Mouse (Mus musculus): ENCODE measurements around the gene Mtmr3. TPM values are rescaled to one million over a fixed set of nuclear protein-coding genes. Genes with fewer than 3 reads are reported as not detected.

Mtmr3 gene
- total and polyA plus RNA-seq, 2 experiments from 2014 or later, result 25.8 to 82.6 TPM

DNA sequence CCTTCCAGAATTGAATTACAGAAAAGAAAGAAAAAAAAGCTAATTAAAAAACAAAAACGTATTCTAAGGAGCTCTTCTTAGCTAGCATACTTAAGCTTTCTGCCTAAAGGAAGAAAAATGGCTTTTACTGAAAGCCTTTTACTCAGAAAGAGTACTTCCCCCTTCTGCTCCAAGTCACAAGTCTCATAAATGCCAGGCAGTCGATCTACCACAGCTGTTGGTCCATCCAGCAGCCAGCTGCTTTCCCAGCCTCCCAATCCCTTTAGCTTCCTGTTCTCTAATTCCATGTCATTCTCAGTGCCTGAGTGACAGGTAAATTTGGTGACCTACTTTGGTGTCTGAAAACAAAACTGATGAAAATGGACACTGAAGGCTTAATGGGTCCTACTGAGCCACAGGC is 92.5 kb downstream of the Mtmr3 start:
- peaks cover 16% of the 10 kb centered on the region for H3K36me3 ChIP-seq (ENCODE audit: insufficient read depth, low read length)
- H3K9me3 ChIP-seq (ENCODE audit: low read length), result no peaks in the 10 kb centered on the region
- no peak overlapping the region for H3K27ac ChIP-seq
- no peak overlapping the region for H3K4me3 ChIP-seq (ENCODE audit: low read length)
- ATAC-seq (no peak), DNase-seq (ENCODE audit: low spot score) (no peak)
- no peaks in the 10 kb centered on the region for H3K27me3 ChIP-seq (ENCODE audit: insufficient read depth, low read length)
- no peak overlapping the region for H3K4me2 ChIP-seq (ENCODE audit: low read depth, low read length)
- no peaks in the 10 kb centered on the region for H3K4me1 ChIP-seq (ENCODE audit: insufficient read depth, low read length)
- H3K9ac ChIP-seq (replicated peaks; ENCODE audit: low read length), result no peak overlapping the region
- 72% methylated on average over 2 of the region's 2 CpGs for WGBS
- no peak for TF ChIP-seq CTCF (IDR thresholded peaks at IDR 0.05; ENCODE audit: low read depth)

DNA sequence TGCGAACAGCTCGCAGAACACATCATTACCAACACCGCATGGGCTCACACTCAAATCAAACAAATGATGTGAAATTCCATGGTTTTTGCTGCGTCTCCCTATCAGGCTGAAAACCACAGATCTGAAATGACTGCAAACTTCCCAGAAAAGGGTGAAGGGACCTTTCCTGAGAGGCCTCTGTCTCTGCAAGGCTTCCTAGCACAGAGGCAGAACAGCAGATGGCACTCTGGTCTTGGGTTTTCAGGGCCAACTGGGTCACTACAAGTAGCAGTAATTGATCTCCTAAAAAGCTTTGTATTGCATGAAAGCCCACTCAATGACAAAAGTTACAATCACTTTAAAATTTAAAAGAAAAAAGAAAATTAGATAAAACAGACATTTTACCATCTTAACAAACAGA is 93.8 kb downstream of the Mtmr3 start:
- Histone ChIP-seq H3K9ac (replicated peaks; ENCODE audit: low read length) (no peak overlapping the region), H3K27ac (no peak overlapping the region), H3K36me3 (ENCODE audit: insufficient read depth, low read length) (peaks cover 16% of the 10 kb centered on the region), H3K4me3 (ENCODE audit: low read length) (no peak overlapping the region), H3K4me1 (ENCODE audit: insufficient read depth, low read length) (no peaks in the 10 kb centered on the region), H3K4me2 (ENCODE audit: low read depth, low read length) (no peak overlapping the region), H3K9me3 (ENCODE audit: low read length) (no peaks in the 10 kb centered on the region), H3K27me3 (ENCODE audit: insufficient read depth, low read length) (no peaks in the 10 kb centered on the region)
- DNase-seq (ENCODE audit: low spot score) (peak; percentile 42), ATAC-seq (no peak)
- peak; percentile 41 for TF ChIP-seq CTCF (IDR thresholded peaks at IDR 0.05; ENCODE audit: low read depth)
- WGBS, result 89% methylated on average over 4 of the region's 4 CpGs

DNA sequence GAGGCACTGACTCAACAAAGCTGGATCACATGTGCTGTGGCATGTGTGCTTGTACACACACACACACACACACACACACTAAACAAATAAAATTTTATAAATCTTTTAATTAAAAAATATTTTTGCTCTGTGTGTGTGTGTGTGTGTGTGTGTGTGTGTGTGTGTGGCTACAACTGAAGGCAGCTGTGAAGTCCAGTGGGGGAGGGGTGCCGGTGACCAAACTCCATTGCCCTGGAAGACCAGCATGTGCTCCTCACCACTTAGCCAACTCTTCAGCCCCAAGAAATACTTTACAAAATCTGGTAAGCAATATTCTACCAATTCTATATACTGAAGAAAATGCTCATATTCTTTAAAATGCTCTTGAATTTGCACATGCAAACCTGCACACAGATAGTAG is 94.4 kb downstream of the Mtmr3 start:
- H3K27ac ChIP-seq, result no peak overlapping the region
- 90% methylated on average over 1 of the region's 1 CpGs for WGBS
- no peaks in the 10 kb centered on the region for H3K27me3 ChIP-seq (ENCODE audit: insufficient read depth, low read length)
- no peaks in the 10 kb centered on the region for H3K4me1 ChIP-seq (ENCODE audit: insufficient read depth, low read length)
- no peaks in the 10 kb centered on the region for H3K9me3 ChIP-seq (ENCODE audit: low read length)
- H3K4me2 ChIP-seq (ENCODE audit: low read depth, low read length), result no peak overlapping the region
- TF ChIP-seq CTCF (IDR thresholded peaks at IDR 0.05; ENCODE audit: low read depth), result no peak
- no peak overlapping the region for H3K4me3 ChIP-seq (ENCODE audit: low read length)
- H3K9ac ChIP-seq (replicated peaks; ENCODE audit: low read length), result no peak overlapping the region
- DNase-seq (ENCODE audit: low spot score) (no peak), ATAC-seq (no peak)
- peaks cover 15% of the 10 kb centered on the region for H3K36me3 ChIP-seq (ENCODE audit: insufficient read depth, low read length)

DNA sequence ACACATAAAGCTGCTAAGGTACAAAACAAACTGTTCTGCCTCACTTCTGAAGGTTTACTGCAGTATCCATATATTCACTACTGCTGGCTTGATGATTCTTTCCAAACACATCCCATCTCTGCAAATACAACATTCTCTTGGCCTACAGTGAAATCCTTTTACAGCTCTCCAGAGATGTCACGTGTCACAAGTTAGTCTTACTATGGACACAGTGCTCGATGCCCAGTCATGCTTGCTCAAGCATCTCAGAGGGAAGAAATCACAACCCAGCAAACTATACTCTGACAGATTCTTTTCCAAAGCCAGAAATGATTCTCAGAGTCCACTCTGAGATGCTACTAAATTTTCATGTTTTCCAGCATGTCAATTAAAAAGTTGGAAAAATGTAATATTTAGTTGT is 95.2 kb downstream of the Mtmr3 start:
- ATAC-seq (no peak), DNase-seq (ENCODE audit: low spot score) (no peak)
- H3K27me3 ChIP-seq (ENCODE audit: insufficient read depth, low read length), result no peaks in the 10 kb centered on the region
- no peaks in the 10 kb centered on the region for H3K9me3 ChIP-seq (ENCODE audit: low read length)
- TF ChIP-seq CTCF (IDR thresholded peaks at IDR 0.05; ENCODE audit: low read depth), result no peak
- no peak overlapping the region for H3K4me3 ChIP-seq (ENCODE audit: low read length)
- no peak overlapping the region for H3K27ac ChIP-seq
- no peak overlapping the region for H3K4me2 ChIP-seq (ENCODE audit: low read depth, low read length)
- no peaks in the 10 kb centered on the region for H3K4me1 ChIP-seq (ENCODE audit: insufficient read depth, low read length)
- no peak overlapping the region for H3K9ac ChIP-seq (replicated peaks; ENCODE audit: low read length)
- H3K36me3 ChIP-seq (ENCODE audit: insufficient read depth, low read length), result peaks cover 17% of the 10 kb centered on the region
- WGBS, result 87% methylated on average over 2 of the region's 2 CpGs

DNA sequence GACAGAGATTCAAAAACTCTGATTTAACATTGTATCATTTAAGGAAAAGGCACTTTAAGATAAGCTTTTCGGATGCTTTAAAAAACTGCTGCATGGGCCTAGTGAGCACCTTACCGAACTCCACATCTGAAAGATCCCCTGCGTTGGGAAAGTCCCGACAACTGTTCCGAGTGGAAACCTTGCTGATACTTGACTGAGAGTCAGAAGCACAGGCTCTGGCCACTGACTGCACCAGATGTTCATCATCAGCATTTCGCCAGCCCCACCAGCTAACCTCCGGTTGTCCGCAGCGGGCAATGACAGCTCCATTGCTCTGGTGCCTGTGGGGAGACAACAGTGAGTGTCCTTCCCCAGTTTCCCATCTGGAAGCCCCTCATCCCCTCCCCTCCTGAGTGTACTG is 95.9 kb downstream of the Mtmr3 start:
- TF ChIP-seq CTCF (IDR thresholded peaks at IDR 0.05; ENCODE audit: low read depth), result no peak
- Histone ChIP-seq H3K4me1 (ENCODE audit: insufficient read depth, low read length) (no peaks in the 10 kb centered on the region), H3K36me3 (ENCODE audit: insufficient read depth, low read length) (peaks cover 17% of the 10 kb centered on the region), H3K4me3 (ENCODE audit: low read length) (no peak overlapping the region), H3K27ac (no peak overlapping the region), H3K9me3 (ENCODE audit: low read length) (no peaks in the 10 kb centered on the region), H3K9ac (replicated peaks; ENCODE audit: low read length) (no peak overlapping the region), H3K27me3 (ENCODE audit: insufficient read depth, low read length) (no peaks in the 10 kb centered on the region), H3K4me2 (ENCODE audit: low read depth, low read length) (no peak overlapping the region)
- 87% methylated on average over 9 of the region's 9 CpGs for WGBS
- no peak for DNase-seq (ENCODE audit: low spot score)
- ATAC-seq, result no peak

DNA sequence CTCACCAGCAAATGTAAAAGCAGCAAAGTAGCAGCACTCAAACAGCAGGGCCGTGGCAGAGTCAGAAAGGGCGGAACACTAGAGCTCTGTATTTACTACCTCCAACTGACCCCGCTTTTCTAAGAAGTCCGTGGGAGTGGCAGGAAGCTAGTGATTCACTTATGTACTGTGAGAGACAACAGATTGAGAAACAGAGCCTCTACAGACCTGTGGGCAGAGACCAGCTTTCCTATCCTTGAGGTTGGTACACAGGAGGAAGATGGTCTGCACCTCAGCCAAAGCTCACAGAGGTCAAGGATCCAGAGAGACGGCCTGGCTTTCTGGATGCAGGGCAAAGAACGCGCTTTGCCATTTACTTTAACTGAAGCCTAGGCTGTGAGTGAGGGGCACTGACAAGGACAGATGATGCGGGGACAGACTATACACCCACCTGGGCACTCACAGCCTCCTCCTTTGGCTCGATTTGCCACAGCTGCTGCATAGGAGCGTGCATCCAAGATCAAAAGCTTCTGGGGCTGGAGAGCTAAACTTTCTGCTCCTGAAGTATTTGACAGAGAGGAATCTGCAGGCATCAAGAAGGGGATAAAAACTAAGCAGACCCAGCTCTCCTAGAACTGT is 97.1 kb downstream of the Mtmr3 start:
- H3K27ac ChIP-seq, result no peak overlapping the region
- TF ChIP-seq CTCF (IDR thresholded peaks at IDR 0.05; ENCODE audit: low read depth), result no peak
- 83% methylated on average over 10 of the region's 10 CpGs for WGBS
- no peaks in the 10 kb centered on the region for H3K9me3 ChIP-seq (ENCODE audit: low read length)
- H3K4me3 ChIP-seq (ENCODE audit: low read length), result no peak overlapping the region
- H3K36me3 ChIP-seq (ENCODE audit: insufficient read depth, low read length), result peaks cover 14% of the 10 kb centered on the region
- H3K9ac ChIP-seq (replicated peaks; ENCODE audit: low read length), result no peak overlapping the region
- no peaks in the 10 kb centered on the region for H3K4me1 ChIP-seq (ENCODE audit: insufficient read depth, low read length)
- no peak overlapping the region for H3K4me2 ChIP-seq (ENCODE audit: low read depth, low read length)
- DNase-seq (ENCODE audit: low spot score), result no peak
- no peaks in the 10 kb centered on the region for H3K27me3 ChIP-seq (ENCODE audit: insufficient read depth, low read length)
- ATAC-seq, result no peak

DNA sequence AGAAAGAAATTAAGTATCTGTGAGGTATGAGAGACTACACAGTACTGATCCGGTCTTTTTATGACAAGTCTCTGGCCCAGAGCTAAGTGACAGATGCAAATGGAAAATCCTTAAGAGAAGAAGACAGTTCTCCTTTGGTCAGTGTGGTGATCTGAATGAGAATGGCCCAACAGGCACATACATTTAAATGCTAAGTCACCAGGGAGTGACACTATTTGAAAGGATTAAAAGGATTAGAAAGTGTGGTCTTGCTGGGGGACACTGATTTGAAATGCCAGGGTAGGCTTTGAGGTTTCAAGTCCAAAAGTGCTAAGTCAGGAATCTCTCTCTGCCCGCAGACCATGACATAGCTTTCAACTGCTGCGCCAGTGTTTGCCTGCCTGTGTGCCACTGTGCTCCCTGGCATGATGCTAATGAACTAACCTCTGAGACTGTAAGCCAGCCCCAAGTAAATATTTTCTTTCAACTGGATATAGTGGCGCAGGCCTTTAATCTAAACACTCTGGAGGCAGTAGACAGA is 99.6 kb downstream of the Mtmr3 start:
- Histone ChIP-seq H3K36me3 (ENCODE audit: insufficient read depth, low read length) (peaks cover 37% of the 10 kb centered on the region), H3K27me3 (ENCODE audit: insufficient read depth, low read length) (no peaks in the 10 kb centered on the region), H3K4me2 (ENCODE audit: low read depth, low read length) (no peak overlapping the region), H3K4me1 (ENCODE audit: insufficient read depth, low read length) (no peaks in the 10 kb centered on the region), H3K4me3 (ENCODE audit: low read length) (no peak overlapping the region), H3K27ac (no peak overlapping the region), H3K9me3 (ENCODE audit: low read length) (no peaks in the 10 kb centered on the region), H3K9ac (replicated peaks; ENCODE audit: low read length) (no peak overlapping the region)
- DNase-seq (ENCODE audit: low spot score) (no peak), ATAC-seq (no peak)
- TF ChIP-seq CTCF (IDR thresholded peaks at IDR 0.05; ENCODE audit: low read depth), result no peak
- 84% methylated on average over 4 of the region's 4 CpGs for WGBS
